Mouse (Mus musculus) stomach, postnatal 0 days (tissue): Measurements from ENCODE around the gene Hist1h3g. TPM values are rescaled to one million over a fixed set of nuclear protein-coding genes. Genes with fewer than 3 reads are reported as not detected.
A peak's percentile ranks its signal among the peaks of the same experiment; 100 is the strongest.

Source experiments
- ATAC-seq: fragments of 200-750 bp; cut with Nextera tagmentation; 2 replicates; pipeline ENCODE4 v1.8.0; 2017; ENCODE audit not compliant: low FRiP score, low TSS enrichment
- DNase-seq: peaks from one replicate; pipeline ENCODE4 v3.0.0-alpha.2; 2016; ENCODE audit warnings: low spot score
- H3K27ac ChIP-seq: fragments of 300-500 bp; sonication (generic); replicated peaks from 2 replicates; pipeline ENCODE4 v1.5.1; 2014; ENCODE audit warnings: mild to moderate bottlenecking, control low read depth
- H3K27me3 ChIP-seq: fragments of 300-500 bp; sonication (generic); 2 replicates; pipeline ENCODE4 v1.6.1; 2014; ENCODE audit warnings: low read length; ENCODE audit not compliant: control insufficient read depth, insufficient read depth
- H3K36me3 ChIP-seq: fragments of 300-500 bp; sonication (generic); 2 replicates; pipeline ENCODE4 v1.6.1; 2014; ENCODE audit warnings: low read length, mixed read lengths; ENCODE audit not compliant: control insufficient read depth, insufficient read depth
- H3K4me1 ChIP-seq: fragments of 300-500 bp; sonication (generic); replicated peaks from 2 replicates; pipeline ENCODE4 v1.6.1; 2014; ENCODE audit warnings: antibody characterized with exemption; ENCODE audit not compliant: control insufficient read depth, insufficient read depth
- H3K4me2 ChIP-seq: fragments of 300-500 bp; sonication (generic); replicated peaks from 2 replicates; pipeline ENCODE4 v1.6.1; 2014; ENCODE audit warnings: low read depth, mild to moderate bottlenecking, control low read depth, moderate library complexity
- H3K4me3 ChIP-seq: fragments of 300-500 bp; sonication (generic); 2 replicates; pipeline ENCODE4 v1.5.1; 2014; ENCODE audit warnings: low read depth, low read length, control low read depth
- H3K9ac ChIP-seq: fragments of 300-500 bp; sonication (generic); 2 replicates; pipeline ENCODE4 v1.6.1; 2014; ENCODE audit warnings: mild to moderate bottlenecking, low read length, control low read depth, mixed read lengths
- H3K9me3 ChIP-seq: fragments of 300-500 bp; sonication (generic); 2 replicates; pipeline ENCODE4 v1.6.1; 2016; ENCODE audit warnings: low read length; ENCODE audit not compliant: control insufficient read depth
- CTCF ChIP-seq: IDR thresholded peaks from 2 replicates; pipeline ENCODE4 v1.5.1; 2016; ENCODE audit warnings: antibody characterized with exemption, low read depth, mild to moderate bottlenecking, moderate library complexity
- EP300 ChIP-seq: optimal IDR thresholded peaks from 2 replicates; pipeline ENCODE3; 2016; ENCODE audit warnings: antibody characterized with exemption
- WGBS: fragments of 180-500 bp; shearing (Covaris S2); extraction: QIAGEN DNeasy Blood & Tissue Kit; methylation state at CpG from one replicate; pipeline ENCODE4 v1.1.7; 2014; 5-methylcytosine and 5-hydroxymethylcytosine counted together
- polyA plus RNA-seq: library from polyadenylated mRNA; unstranded; fragments of >200 nt; fragmentation: Nextera tagmentation; extraction: Ambion mirVana; gene quantifications from 2 replicates; pipeline ENCODE4 v1.2.1, GENCODE M21; 2015

Hist1h3g gene
- polyA plus RNA-seq, 1 experiment from 2014 or later, result 3.4 TPM

GRCm38 (mm10) chr13:23523976-23524375, 11.2 kb upstream of the Hist1h3g start:
- WGBS, result 43% methylated on average over 5 of the region's 5 CpGs

GRCm38 (mm10) chr13:23524654-23525053, 10.6 kb upstream of the Hist1h3g start:
- Histone ChIP-seq H3K36me3 (no peaks in the 10 kb centered on the region), H3K27me3 (no peaks in the 10 kb centered on the region), H3K4me3 (no peak overlapping the region), H3K4me2 (no peak overlapping the region), H3K27ac (no peak overlapping the region), H3K9ac (no peak overlapping the region), H3K4me1 (no peaks in the 10 kb centered on the region), H3K9me3 (no peaks in the 10 kb centered on the region)
- ATAC-seq, result peak; percentile 51; the same call in 1 of the 2 replicates
- peak; percentile 88 for DNase-seq
- 12% methylated on average over 5 of the region's 5 CpGs for WGBS
- TF ChIP-seq EP300 (no peak), CTCF (peak; percentile 92)

More at GRCm38 (mm10) chr13:23523976-23524375, 11.2 kb upstream of the Hist1h3g start:
- no peak for ATAC-seq
- no peak overlapping the region for H3K27ac ChIP-seq
- TF ChIP-seq CTCF, result no peak
- no peak for TF ChIP-seq EP300
- no peaks in the 10 kb centered on the region for H3K9me3 ChIP-seq
- H3K27me3 ChIP-seq, result no peaks in the 10 kb centered on the region
- no peaks in the 10 kb centered on the region for H3K36me3 ChIP-seq
- DNase-seq, result no peak
- H3K4me1 ChIP-seq, result no peaks in the 10 kb centered on the region
- H3K4me3 ChIP-seq, result no peak overlapping the region
- H3K4me2 ChIP-seq, result no peak overlapping the region
- no peak overlapping the region for H3K9ac ChIP-seq

DNA sequence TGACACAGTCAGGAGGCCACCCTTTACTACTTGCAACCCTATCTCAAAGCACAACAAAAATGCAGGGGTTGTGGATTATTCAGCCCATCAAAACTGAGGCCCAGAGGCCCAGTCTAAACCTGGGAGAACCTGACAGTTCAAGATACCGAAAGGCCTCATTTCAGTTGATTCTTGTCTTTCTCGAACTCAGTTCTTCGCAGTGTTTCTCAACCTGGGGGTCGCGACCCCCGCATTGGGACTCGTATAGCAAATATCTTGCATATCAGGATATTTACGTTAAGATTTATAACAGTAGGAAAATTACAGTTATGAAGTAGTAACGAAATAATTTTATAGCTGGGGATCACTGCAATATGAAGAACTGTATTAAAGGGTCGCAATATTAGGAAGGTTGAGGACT, 9.3 kb upstream of the Hist1h3g start:
- no peak for ATAC-seq

DNA sequence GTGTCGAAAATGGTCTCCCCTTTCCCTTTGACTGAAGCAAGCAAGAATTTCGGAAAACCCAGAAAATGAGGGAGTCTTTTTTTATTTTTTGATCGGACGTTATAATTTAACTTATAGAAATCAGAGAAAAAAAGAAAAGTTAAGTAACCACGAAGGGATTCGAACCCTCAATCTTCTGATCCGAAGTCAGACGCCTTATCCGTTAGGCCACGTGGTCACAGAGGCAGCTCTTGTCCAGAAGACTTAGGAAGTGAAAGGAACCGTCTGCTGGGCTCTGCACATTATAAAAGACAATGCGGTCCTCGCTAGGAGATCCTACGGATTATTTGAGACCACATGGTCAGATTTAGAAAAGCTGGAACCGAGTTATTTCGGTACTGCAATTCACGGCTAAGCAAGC, 8.9 kb upstream of the Hist1h3g start:
- WGBS, result under 1% methylated on average over 17 of the region's 17 CpGs
- TF ChIP-seq EP300, result no peak
- TF ChIP-seq CTCF, result no peak
- H3K27ac ChIP-seq, result no peak overlapping the region
- ATAC-seq (peak; percentile 40), DNase-seq (peak; percentile 89)
- no peaks in the 10 kb centered on the region for H3K9me3 ChIP-seq
- peak overlapping the region; percentile 51 for H3K4me2 ChIP-seq
- no peaks in the 10 kb centered on the region for H3K36me3 ChIP-seq
- no peaks in the 10 kb centered on the region for H3K27me3 ChIP-seq
- H3K9ac ChIP-seq, result 0 out of 2 replicates have a peak overlapping the region, but pooled peaks have one; percentile 39
- peak overlapping the region; percentile 39 for H3K4me3 ChIP-seq
- no peaks in the 10 kb centered on the region for H3K4me1 ChIP-seq

More for the DNA sequence above, 9.3 kb upstream of the Hist1h3g start:
- peak overlapping the region; percentile 51 for H3K4me2 ChIP-seq
- no peaks in the 10 kb centered on the region for H3K4me1 ChIP-seq
- TF ChIP-seq CTCF (no peak), EP300 (no peak)
- no peak overlapping the region for H3K9ac ChIP-seq
- 5% methylated on average over 10 of the region's 10 CpGs for WGBS
- no peak overlapping the region for H3K27ac ChIP-seq
- no peak for DNase-seq
- peak overlapping the region; percentile 39 for H3K4me3 ChIP-seq
- H3K36me3 ChIP-seq, result no peaks in the 10 kb centered on the region
- no peaks in the 10 kb centered on the region for H3K9me3 ChIP-seq
- no peaks in the 10 kb centered on the region for H3K27me3 ChIP-seq

- no peaks in the 10 kb centered on the region for H3K9me3 ChIP-seq
Observed at GRCm38 (mm10) chr13:23529005-23529404, 6.2 kb upstream of the Hist1h3g start.

DNA sequence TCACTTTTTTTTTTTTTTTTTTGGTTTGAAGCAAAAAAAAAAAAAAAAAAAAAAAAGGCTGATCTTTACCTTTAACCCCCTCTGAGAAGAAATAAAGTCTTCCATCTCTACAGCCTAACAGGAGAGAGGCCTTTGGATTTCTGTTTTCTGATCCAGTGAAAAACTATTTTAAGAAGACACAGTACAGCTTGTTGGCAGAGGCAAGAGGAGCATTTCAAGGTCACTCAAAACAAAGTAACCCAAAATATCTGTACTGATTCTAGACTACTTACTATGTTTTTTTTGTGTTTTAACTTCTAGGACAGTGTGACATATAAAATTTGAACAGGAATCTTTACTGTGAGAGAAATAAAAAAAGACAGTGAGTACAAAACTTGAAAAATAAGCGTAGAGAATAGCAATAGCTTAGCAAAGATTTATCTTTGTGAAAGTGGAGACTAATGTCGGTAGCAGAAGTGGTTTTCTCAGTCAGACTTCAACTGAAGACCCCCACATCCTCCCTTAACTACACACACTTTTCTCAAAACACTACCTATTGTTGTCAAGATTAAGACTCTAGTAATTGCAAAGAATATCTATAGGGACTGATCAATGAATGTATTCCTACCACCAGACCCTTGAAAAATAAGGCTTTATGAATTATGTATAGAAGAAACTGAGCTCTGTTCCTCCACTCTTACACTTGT, 5.6 kb upstream of the Hist1h3g start:
- H3K27ac ChIP-seq, result peak overlapping the region; percentile 98
- TF ChIP-seq CTCF, result no peak
- TF ChIP-seq EP300, result no peak
- WGBS, result 4% methylated on average over 2 of the region's 2 CpGs
- H3K27me3 ChIP-seq, result no peaks in the 10 kb centered on the region
- H3K9me3 ChIP-seq, result no peaks in the 10 kb centered on the region
- no peak for DNase-seq
- H3K4me2 ChIP-seq, result peak overlapping the region; percentile 73
- H3K4me1 ChIP-seq, result no peaks in the 10 kb centered on the region
- H3K9ac ChIP-seq, result peak overlapping the region; percentile 78
- H3K36me3 ChIP-seq, result no peaks in the 10 kb centered on the region
- peak overlapping the region; percentile 60 for H3K4me3 ChIP-seq
- no peak for ATAC-seq

More at GRCm38 (mm10) chr13:23529005-23529404, 6.2 kb upstream of the Hist1h3g start:
- Histone ChIP-seq H3K36me3 (no peaks in the 10 kb centered on the region), H3K27ac (no peak overlapping the region), H3K4me1 (no peaks in the 10 kb centered on the region), H3K4me3 (no peak overlapping the region), H3K27me3 (no peaks in the 10 kb centered on the region), H3K4me2 (no peak overlapping the region), H3K9ac (no peak overlapping the region)
- no peak for DNase-seq
- WGBS, result 70% methylated on average over 5 of the region's 5 CpGs
- no peak for ATAC-seq
- no peak for TF ChIP-seq EP300
- TF ChIP-seq CTCF, result no peak
